Mouse (Mus musculus) small intestine, adult 2 months (tissue): ENCODE results near the gene Mecom. TPM values are rescaled to one million over a fixed set of nuclear protein-coding genes. Genes with fewer than 3 reads are reported as not detected.

ENCODE experiments used
- H3K27ac ChIP-seq: fragments of 200-500 bp; 2 replicates; pipeline ENCODE4 v1.5.1; 2012; ENCODE audit warnings: low read depth, low read length, control low read depth, inconsistent platforms; ENCODE audit not compliant: insufficient read depth
- H3K27me3 ChIP-seq: fragments of 200-500 bp; 2 replicates; pipeline ENCODE4 v1.6.1; 2012; ENCODE audit warnings: mild to moderate bottlenecking, moderate library complexity, low read length, inconsistent platforms; ENCODE audit not compliant: control insufficient read depth, insufficient read depth
- H3K36me3 ChIP-seq: fragments of 200-500 bp; 2 replicates; pipeline ENCODE4 v1.6.1; 2012; ENCODE audit warnings: mild to moderate bottlenecking, low read length, control low read depth, inconsistent platforms; ENCODE audit not compliant: control insufficient read depth, insufficient read depth
- H3K4me1 ChIP-seq: fragments of 200-500 bp; 2 replicates; pipeline ENCODE4 v1.6.1; 2012; ENCODE audit warnings: low read length, inconsistent platforms, mixed read lengths; ENCODE audit not compliant: control insufficient read depth, insufficient read depth, insufficient read length
- H3K4me3 ChIP-seq: fragments of 200-500 bp; 2 replicates; pipeline ENCODE4 v1.5.1; 2012; ENCODE audit warnings: low read depth, mild to moderate bottlenecking, control low read depth, inconsistent platforms, low read length, moderate library complexity
- CTCF ChIP-seq: fragments of 200-500 bp; IDR thresholded peaks from 2 replicates; pipeline ENCODE4 v1.5.1; 2012; ENCODE audit warnings: low read depth, mild to moderate bottlenecking, control low read depth, inconsistent platforms, low read length, moderate library complexity, mixed read lengths; ENCODE audit not compliant: insufficient replicate concordance, insufficient read length; ENCODE audit errors: extremely low read depth
- POLR2A ChIP-seq: fragments of 200-500 bp; IDR thresholded peaks from 2 replicates; pipeline ENCODE4 v1.6.1; 2012; ENCODE audit warnings: low read depth, mild to moderate bottlenecking, control low read depth, inconsistent platforms, low read length, moderate library complexity
- whole genome bisulfite sequencing: fragments of 180-500 bp; shearing (Covaris S2); methylation state at CpG from one replicate; pipeline ENCODE4 v1.1.7; 2018; 5-methylcytosine and 5-hydroxymethylcytosine counted together
- polyA plus RNA-seq: library from polyadenylated mRNA; depleted of rRNA; stranded (reverse); fragments of >200 nt; gene quantifications from 2 replicates; pipeline ENCODE4 v1.2.3, GENCODE M21; 2012

Gene Mecom
- polyA plus RNA-seq, 1 experiment = 2.8 TPM

- TF ChIP-seq CTCF (no peak), POLR2A (no peak)
- Histone ChIP-seq H3K27ac (no peak overlapping the region), H3K4me1 (no peaks in the 10 kb centered on the region), H3K4me3 (no peak overlapping the region), H3K36me3 (no peaks in the 10 kb centered on the region; the same call in 1 of the 2 replicates), H3K27me3 (no peaks in the 10 kb centered on the region)
- 60% methylated on average over 4 of the region's 4 CpGs for WGBS
Measured at GRCm38 (mm10) chr3:30101146-30101545, 446.7 kb downstream of the Mecom start.

GRCm38 (mm10) chr3:30097713-30098112 lies 450.1 kb downstream of the Mecom start:
- TF ChIP-seq CTCF (no peak), POLR2A (no peak)
- no peak overlapping the region for H3K4me3 ChIP-seq
- 80% methylated on average over 3 of the region's 3 CpGs for WGBS
- no peak overlapping the region for H3K27ac ChIP-seq
- H3K27me3 ChIP-seq = no peaks in the 10 kb centered on the region
- H3K4me1 ChIP-seq = no peaks in the 10 kb centered on the region
- no peaks in the 10 kb centered on the region; the same call in 1 of the 2 replicates for H3K36me3 ChIP-seq

GRCm38 (mm10) chr3:30097129-30097528 lies 450.7 kb downstream of the Mecom start:
- Histone ChIP-seq H3K27me3 (no peaks in the 10 kb centered on the region), H3K27ac (no peak overlapping the region), H3K4me1 (no peaks in the 10 kb centered on the region), H3K36me3 (no peaks in the 10 kb centered on the region; the same call in 1 of the 2 replicates), H3K4me3 (no peak overlapping the region)
- 83% methylated on average over 4 of the region's 4 CpGs for WGBS
- TF ChIP-seq CTCF (no peak), POLR2A (no peak)

- 61% methylated on average over 1 of the region's 1 CpGs for WGBS
- Histone ChIP-seq H3K36me3 (no peaks in the 10 kb centered on the region; the same call in 1 of the 2 replicates), H3K27me3 (no peaks in the 10 kb centered on the region), H3K4me3 (no peak overlapping the region), H3K4me1 (no peaks in the 10 kb centered on the region), H3K27ac (no peak overlapping the region)
- TF ChIP-seq CTCF (no peak), POLR2A (no peak)
Measured at GRCm38 (mm10) chr3:30093005-30093404, 454.8 kb downstream of the Mecom start.

GRCm38 (mm10) chr3:30092481-30092880 lies 455.3 kb downstream of the Mecom start:
- no peak for TF ChIP-seq POLR2A
- TF ChIP-seq CTCF = no peak
- WGBS = 75% methylated on average over 7 of the region's 7 CpGs

GRCm38 (mm10) chr3:30091860-30092259 lies 455.9 kb downstream of the Mecom start:
- Histone ChIP-seq H3K27me3 (no peaks in the 10 kb centered on the region), H3K4me3 (no peak overlapping the region), H3K27ac (no peak overlapping the region), H3K36me3 (no peaks in the 10 kb centered on the region), H3K4me1 (no peaks in the 10 kb centered on the region)
- WGBS = 79% methylated on average over 3 of the region's 3 CpGs
- TF ChIP-seq POLR2A (no peak), CTCF (no peak)

More at GRCm38 (mm10) chr3:30092481-30092880, 455.3 kb downstream of the Mecom start:
- no peak overlapping the region for H3K27ac ChIP-seq
- no peaks in the 10 kb centered on the region; the same call in 1 of the 2 replicates for H3K36me3 ChIP-seq
- H3K4me3 ChIP-seq = no peak overlapping the region
- no peaks in the 10 kb centered on the region for H3K27me3 ChIP-seq
- H3K4me1 ChIP-seq = no peaks in the 10 kb centered on the region

- H3K36me3 ChIP-seq = no peaks in the 10 kb centered on the region
- no peak overlapping the region for H3K27ac ChIP-seq
- H3K4me1 ChIP-seq = no peaks in the 10 kb centered on the region
- 91% methylated on average over 1 of the region's 1 CpGs for WGBS
- H3K4me3 ChIP-seq = no peak overlapping the region
- no peaks in the 10 kb centered on the region for H3K27me3 ChIP-seq
- TF ChIP-seq POLR2A = no peak
- TF ChIP-seq CTCF = no peak
Measured at GRCm38 (mm10) chr3:30091401-30091800, 456.4 kb downstream of the Mecom start.
